Mouse (Mus musculus): ENCODE results near the gene Kyat1. TPM values are rescaled to one million over a fixed set of nuclear protein-coding genes. Genes with fewer than 3 reads are reported as not detected.
"Not testable (repeated sequence)": the region's sequence is repeated elsewhere in the genome, so short reads cannot be mapped to it uniquely, and the experiment has no call there.

Gene Kyat1
- polyA plus RNA-seq, 1 experiment, result 103 TPM

- DNase-seq (ENCODE audit: low spot score), result no peak
These were observed 32.0 kb downstream of the Kyat1 start for GRCm38 (mm10) chr2:30173541-30174240.

GRCm38 (mm10) chr2:30171997-30172382 is 33.7 kb downstream of the Kyat1 start:
- no peak for DNase-seq (ENCODE audit: low spot score)

GRCm38 (mm10) chr2:30171371-30171996 is 34.2 kb downstream of the Kyat1 start, which contains the start of gene Endog:
Gene Endog (plus strand): TSS chr2:30171493.
- peak; percentile 76 for DNase-seq (ENCODE audit: low spot score)

GRCm38 (mm10) chr2:30166677-30167076 is 39.0 kb downstream of the Kyat1 start:
- no peak for DNase-seq (ENCODE audit: low spot score)

- no peak for DNase-seq (ENCODE audit: low spot score)
These were observed 41.2 kb downstream of the Kyat1 start for GRCm38 (mm10) chr2:30164340-30164932.

- DNase-seq (ENCODE audit: low spot score), result no peak
These were observed 43.8 kb downstream of the Kyat1 start for GRCm38 (mm10) chr2:30161809-30162208.

GRCm38 (mm10) chr2:30159871-30160270 is 45.8 kb downstream of the Kyat1 start:
- DNase-seq (ENCODE audit: low spot score), result not testable (repeated sequence)

- DNase-seq (ENCODE audit: low spot score), result no peak
These were observed 53.0 kb downstream of the Kyat1 start for GRCm38 (mm10) chr2:30152616-30153015.

- no peak for DNase-seq (ENCODE audit: low spot score)
These were observed 53.8 kb downstream of the Kyat1 start for GRCm38 (mm10) chr2:30151840-30152239.

- DNase-seq (ENCODE audit: low spot score), result no peak
These were observed 58.2 kb downstream of the Kyat1 start for GRCm38 (mm10) chr2:30147466-30147865.

GRCm38 (mm10) chr2:30144436-30144835 is 61.2 kb downstream of the Kyat1 start:
- DNase-seq (ENCODE audit: low spot score), result no peak

- not testable (repeated sequence) for DNase-seq (ENCODE audit: low spot score)
These were observed 65.6 kb downstream of the Kyat1 start for GRCm38 (mm10) chr2:30140021-30140420.

GRCm38 (mm10) chr2:30136458-30136857 is 69.2 kb downstream of the Kyat1 start:
- DNase-seq (ENCODE audit: low spot score), result no peak

Other genes with a start within 250 kb of the Kyat1 start
- 206 and 215 TPM in 2 replicates for gene Sptan1, start 240.3 kb downstream of the Kyat1 start, polyA plus RNA-seq (2012; rRNA removed)
- 17.6 and 18.0 TPM in 2 replicates for gene Wdr34, start 157.0 kb downstream of the Kyat1 start, polyA plus RNA-seq (2012; rRNA removed)
- 114 and 146 TPM in 2 replicates for gene Set, start 148.5 kb downstream of the Kyat1 start, polyA plus RNA-seq (2012; rRNA removed)
- 18.6 and 22.3 TPM in 2 replicates for gene Pkn3, start 128.2 kb downstream of the Kyat1 start, polyA plus RNA-seq (2012; rRNA removed)
- gene Zdhhc12, start 112.2 kb downstream of the Kyat1 start, polyA plus RNA-seq (2012; rRNA removed), result 31.5 and 40.7 TPM in 2 replicates
- 46.2 and 46.5 TPM in 2 replicates for gene Zer1, start 81.3 kb downstream of the Kyat1 start, polyA plus RNA-seq (2012; rRNA removed)
- gene Tbc1d13, start 72.1 kb downstream of the Kyat1 start, polyA plus RNA-seq (2012; rRNA removed), result 29.2 and 29.5 TPM in 2 replicates
- 26.0 and 26.4 TPM in 2 replicates for gene Endog, start 34.4 kb downstream of the Kyat1 start, polyA plus RNA-seq (2012; rRNA removed)
- gene Spout1, start 27.4 kb downstream of the Kyat1 start, polyA plus RNA-seq (2012; rRNA removed), result 25.0 and 26.9 TPM in 2 replicates
- gene Lrrc8a, start 31.9 kb upstream of the Kyat1 start, polyA plus RNA-seq (2012; rRNA removed), result 24.3 and 30.2 TPM in 2 replicates
- 4.1 and 5.4 TPM in 2 replicates for gene Gm28035, start 34.7 kb upstream of the Kyat1 start, polyA plus RNA-seq (2012; rRNA removed)
- gene Phyhd1, start 60.4 kb upstream of the Kyat1 start, polyA plus RNA-seq (2012; rRNA removed), result 36.2 and 55.9 TPM in 2 replicates
- gene Gm28038, start 75.2 kb upstream of the Kyat1 start, polyA plus RNA-seq (2012; rRNA removed), result not detected in 2 replicates
- gene Dolk, start 80.5 kb upstream of the Kyat1 start, polyA plus RNA-seq (2012; rRNA removed), result 14.4 and 15.7 TPM in 2 replicates
- gene Nup188, start 80.5 kb upstream of the Kyat1 start, polyA plus RNA-seq (2012; rRNA removed), result 17.2 and 18.1 TPM in 2 replicates
- 191 and 259 TPM in 2 replicates for gene Sh3glb2, start 153.5 kb upstream of the Kyat1 start, polyA plus RNA-seq (2012; rRNA removed)
- gene Miga2, start 158.4 kb upstream of the Kyat1 start, polyA plus RNA-seq (2012; rRNA removed), result 32.6 and 34.4 TPM in 2 replicates
- 18.9 and 27.3 TPM in 2 replicates for gene Dolpp1, start 186.4 kb upstream of the Kyat1 start, polyA plus RNA-seq (2012; rRNA removed)
- 27.3 and 38.1 TPM in 2 replicates for gene Crat, start 210.0 kb upstream of the Kyat1 start, polyA plus RNA-seq (2012; rRNA removed)
- 90.0 and 93.9 TPM in 2 replicates for gene Ptpa, start 210.2 kb upstream of the Kyat1 start, polyA plus RNA-seq (2012; rRNA removed)

All from urinary bladder, adult 2 months (tissue).